Mouse (Mus musculus) large intestine, adult 2 months (tissue): ENCODE data around the gene Haus8. TPM values are rescaled to one million over a fixed set of nuclear protein-coding genes. Genes with fewer than 3 reads are reported as not detected.

Experiments used
- polyA plus RNA-seq: library from polyadenylated mRNA; depleted of rRNA; stranded (reverse); fragments of >200 nt; gene quantifications from 2 replicates; pipeline ENCODE4 v1.2.3, GENCODE M21; 2012; rRNA removed

Gene Haus8
- polyA plus RNA-seq, 1 experiment: 8.5 TPM

Other genes starting within 250 kb of the Haus8 start
- gene Myo9b, start 220 bp downstream of the Haus8 start, polyA plus RNA-seq: 17.4 and 20.1 TPM in 2 replicates
- 82.1 and 104 TPM in 2 replicates for gene Use1, start 93.9 kb upstream of the Haus8 start, polyA plus RNA-seq
- 14.4 and 21.2 TPM in 2 replicates for gene Ocel1, start 98.4 kb upstream of the Haus8 start, polyA plus RNA-seq
- 118 and 144 TPM in 2 replicates for gene Nr2f6, start 109.0 kb upstream of the Haus8 start, polyA plus RNA-seq
- gene Ushbp1, start 122.9 kb upstream of the Haus8 start, polyA plus RNA-seq: 5.9 and 9.0 TPM in 2 replicates
- 106 and 114 TPM in 2 replicates for gene Babam1, start 123.9 kb upstream of the Haus8 start, polyA plus RNA-seq
- gene Ankle1, start 133.1 kb upstream of the Haus8 start, polyA plus RNA-seq: 17.0 and 24.2 TPM in 2 replicates
- 16.8 and 18.8 TPM in 2 replicates for gene Abhd8, start 190.7 kb upstream of the Haus8 start, polyA plus RNA-seq
- 94.1 and 124 TPM in 2 replicates for gene Mrpl34, start 192.0 kb upstream of the Haus8 start, polyA plus RNA-seq
- gene Dda1, start 196.3 kb upstream of the Haus8 start, polyA plus RNA-seq: 78.5 and 80.9 TPM in 2 replicates
- 7.3 and 8.9 TPM in 2 replicates for gene Ano8, start 213.0 kb upstream of the Haus8 start, polyA plus RNA-seq
- gene Gtpbp3, start 215.2 kb upstream of the Haus8 start, polyA plus RNA-seq: 18.5 and 23.7 TPM in 2 replicates
- gene Plvap, start 238.8 kb upstream of the Haus8 start, polyA plus RNA-seq: 122 and 163 TPM in 2 replicates